Mouse (Mus musculus) C2C12 (cell line): ENCODE results near the gene Mapk3. TPM values are rescaled to one million over a fixed set of nuclear protein-coding genes. Genes with fewer than 3 reads are reported as not detected.
"Not testable (repeated sequence)": the region's sequence is repeated elsewhere in the genome, so short reads cannot be mapped to it uniquely, and the experiment has no call there.

ENCODE experiments used
- H3K27me3 ChIP-seq: one replicate; pipeline ENCODE4 v1.6.1; 2011; ENCODE audit not compliant: control insufficient read depth, insufficient read depth, insufficient read length
- H3K36me3 ChIP-seq: one replicate; pipeline ENCODE4 v1.6.1; 2011; ENCODE audit not compliant: control insufficient read depth, insufficient read depth
- H3K4me3 ChIP-seq: one replicate; pipeline ENCODE4 v1.5.1; 2011; ENCODE audit warnings: mild to moderate bottlenecking, control low read depth; ENCODE audit not compliant: poor library complexity, insufficient read depth, severe bottlenecking
- H3K79me2 ChIP-seq: one replicate; pipeline ENCODE4 v1.6.1; 2011; ENCODE audit not compliant: control insufficient read depth, insufficient read depth
- H3K79me3 ChIP-seq: one replicate; pipeline ENCODE4 v1.6.1; 2011; ENCODE audit warnings: low read depth, control low read depth
- H3ac ChIP-seq: one replicate; pipeline ENCODE3; 2011; ENCODE audit warnings: low read depth; ENCODE audit not compliant: control insufficient read depth, insufficient read length
- CEBPB ChIP-seq: IDR thresholded peaks from one replicate; pipeline ENCODE4 v1.6.1; 2011; ENCODE audit warnings: low read depth, mild to moderate bottlenecking, control low read depth, moderate library complexity
- CTCF ChIP-seq: IDR thresholded peaks from one replicate; pipeline ENCODE4 v1.5.1; 2011; ENCODE audit not compliant: control insufficient read depth, insufficient read depth, insufficient read length
- FOSL1 ChIP-seq: IDR thresholded peaks from one replicate; pipeline ENCODE4 v1.8.0; 2011; ENCODE audit warnings: mild to moderate bottlenecking, low read length; ENCODE audit not compliant: poor library complexity, insufficient read depth, severe bottlenecking
- MAX ChIP-seq: IDR thresholded peaks from one replicate; pipeline ENCODE4 v1.6.1; 2011; ENCODE audit warnings: mild to moderate bottlenecking, control low read depth
- MYOD1 ChIP-seq: IDR thresholded peaks from one replicate; pipeline ENCODE4 v1.6.1; 2011; ENCODE audit warnings: low read depth; ENCODE audit not compliant: control insufficient read depth, insufficient read length
- MYOG ChIP-seq: IDR thresholded peaks from one replicate; pipeline ENCODE4 v1.6.1; 2011; ENCODE audit not compliant: control insufficient read depth, insufficient read length; ENCODE audit errors: extremely low read depth
- USF1 ChIP-seq: IDR thresholded peaks from one replicate; pipeline ENCODE4 v1.6.1; 2011; ENCODE audit warnings: low read depth, mild to moderate bottlenecking, control low read depth, moderate library complexity
- polyA plus RNA-seq: library from polyadenylated mRNA; unstranded; fragments of >200 nt; fragmentation: generic; extraction: Trizol; gene quantifications from one replicate; pipeline ENCODE4 v1.2.1, GENCODE M21; 2012; ENCODE audit warnings: missing spikeins

The Mapk3 gene
- polyA plus RNA-seq, 1 experiment: 168 TPM

GRCm38 (mm10) chr7:126718787-126719337 is 40.5 kb upstream of the Mapk3 start:
- TF ChIP-seq CEBPB (no peak), FOSL1 (no peak), MYOD1 (no peak), MAX (no peak), MYOG (no peak), CTCF (no peak), USF1 (no peak)
- Histone ChIP-seq H3K27me3 (peaks cover 15% of the 10 kb centered on the region), H3K79me2 (no peaks in the 10 kb centered on the region), H3ac (no peak overlapping the region), H3K4me3 (no peak overlapping the region), H3K36me3 (no peaks in the 10 kb centered on the region), H3K79me3 (no peaks in the 10 kb centered on the region)

- Histone ChIP-seq H3K79me2 (no peaks in the 10 kb centered on the region), H3ac (no peak overlapping the region), H3K79me3 (no peaks in the 10 kb centered on the region), H3K27me3 (peaks cover 4% of the 10 kb centered on the region), H3K36me3 (no peaks in the 10 kb centered on the region), H3K4me3 (no peak overlapping the region)
- TF ChIP-seq MYOG: no peak
- no peak for TF ChIP-seq MAX
Measured at GRCm38 (mm10) chr7:126721635-126722034, 37.8 kb upstream of the Mapk3 start.

- H3ac ChIP-seq: no peak overlapping the region
- no peaks in the 10 kb centered on the region for H3K79me2 ChIP-seq
- no peaks in the 10 kb centered on the region for H3K36me3 ChIP-seq
- no peaks in the 10 kb centered on the region for H3K27me3 ChIP-seq
- no peaks in the 10 kb centered on the region for H3K79me3 ChIP-seq
- no peak for TF ChIP-seq USF1
- TF ChIP-seq CTCF: no peak
- TF ChIP-seq MYOD1: no peak
- TF ChIP-seq MAX: no peak
- no peak for TF ChIP-seq FOSL1
- TF ChIP-seq CEBPB: no peak
- no peak for TF ChIP-seq MYOG
- H3K4me3 ChIP-seq: no peak overlapping the region
Measured at GRCm38 (mm10) chr7:126725077-126725476, 34.3 kb upstream of the Mapk3 start.

- H3K79me3 ChIP-seq: no peaks in the 10 kb centered on the region
- TF ChIP-seq MAX (no peak), MYOG (no peak), FOSL1 (no peak), CTCF (no peak), USF1 (no peak), MYOD1 (no peak), CEBPB (no peak)
- H3K36me3 ChIP-seq: no peaks in the 10 kb centered on the region
- no peak overlapping the region for H3ac ChIP-seq
- H3K79me2 ChIP-seq: no peaks in the 10 kb centered on the region
- no peaks in the 10 kb centered on the region for H3K27me3 ChIP-seq
- H3K4me3 ChIP-seq: no peak overlapping the region
Measured at GRCm38 (mm10) chr7:126725667-126726066, 33.7 kb upstream of the Mapk3 start.

GRCm38 (mm10) chr7:126730256-126730789 is 29.1 kb upstream of the Mapk3 start:
- H3K79me2 ChIP-seq, H3K4me3 ChIP-seq, H3K36me3 ChIP-seq, H3K79me3 ChIP-seq, H3ac ChIP-seq, H3K27me3 ChIP-seq: not testable (repeated sequence)

GRCm38 (mm10) chr7:126736122-126736521 is 23.3 kb upstream of the Mapk3 start:
- TF ChIP-seq MAX (no peak), MYOG (no peak), FOSL1 (no peak), CEBPB (no peak), MYOD1 (no peak), USF1 (no peak), CTCF (no peak)
- Histone ChIP-seq H3K27me3 (no peaks in the 10 kb centered on the region), H3K36me3 (no peaks in the 10 kb centered on the region), H3ac (no peak overlapping the region), H3K79me3 (no peaks in the 10 kb centered on the region), H3K79me2 (no peaks in the 10 kb centered on the region), H3K4me3 (no peak overlapping the region)
